Mouse (Mus musculus): Measurements from ENCODE around the gene Ccdc88b. TPM values are rescaled to one million over a fixed set of nuclear protein-coding genes. Genes with fewer than 3 reads are reported as not detected.
"Not testable (repeated sequence)": the region's sequence is repeated elsewhere in the genome, so short reads cannot be mapped to it uniquely, and the experiment has no call there.

Ccdc88b gene
- 1 to 10 TPM; 1.3 TPM for total RNA-seq (2021)

- intact Hi-C loops (cut with DNase I): no loop called here
- peak in 1 of 2 experiments; percentile 43 for DNase-seq (ENCODE audit: extremely low spot score in 1 of 2, low spot score in 2 of 2)
Measured at GRCm38 (mm10) chr19:6858031-6858430, at the start of gene Ccdc88b. TSS of gene Ccdc88b (minus strand) at chr19:6858211.

GRCm38 (mm10) chr19:6907094-6907493 lies 49.1 kb upstream of the Ccdc88b start:
- no peak for DNase-seq (ENCODE audit: extremely low spot score in 1 of 2, low spot score in 2 of 2)
- intact Hi-C loops (cut with DNase I): no loop called here

GRCm38 (mm10) chr19:6906199-6906598 lies 48.2 kb upstream of the Ccdc88b start:
- no peak for DNase-seq (ENCODE audit: extremely low spot score in 1 of 2, low spot score in 2 of 2)
- intact Hi-C loops (cut with DNase I): no loop called here

GRCm38 (mm10) chr19:6905498-6906159 lies 47.6 kb upstream of the Ccdc88b start:
- intact Hi-C loops (cut with DNase I): no loop called here
- no peak for DNase-seq (ENCODE audit: extremely low spot score in 1 of 2, low spot score in 2 of 2)

- no peak for DNase-seq (ENCODE audit: extremely low spot score in 1 of 2, low spot score in 2 of 2)
- intact Hi-C loops (cut with DNase I): no loop called here
Measured at GRCm38 (mm10) chr19:6904846-6905245, 46.8 kb upstream of the Ccdc88b start.

- no peak for DNase-seq (ENCODE audit: extremely low spot score in 1 of 2, low spot score in 2 of 2)
- intact Hi-C loops (cut with DNase I): no loop called here
Measured at GRCm38 (mm10) chr19:6903031-6903430, 45.0 kb upstream of the Ccdc88b start.

- intact Hi-C loops (cut with DNase I): no loop called here
- no peak for DNase-seq (ENCODE audit: extremely low spot score in 1 of 2, low spot score in 2 of 2)
Measured at GRCm38 (mm10) chr19:6899641-6900040, 41.6 kb upstream of the Ccdc88b start.

- DNase-seq (ENCODE audit: extremely low spot score in 1 of 2, low spot score in 2 of 2); intact Hi-C loops (cut with DNase I): not testable (repeated sequence)
Measured at GRCm38 (mm10) chr19:6895608-6896305, 37.7 kb upstream of the Ccdc88b start.

- no peak for DNase-seq (ENCODE audit: extremely low spot score in 1 of 2, low spot score in 2 of 2)
- intact Hi-C loops (cut with DNase I): no loop called here
Measured at GRCm38 (mm10) chr19:6893731-6894451, 35.9 kb upstream of the Ccdc88b start.

- DNase-seq (ENCODE audit: extremely low spot score in 1 of 2, low spot score in 2 of 2): no peak
- intact Hi-C loops (cut with DNase I): no loop called here
Measured at GRCm38 (mm10) chr19:6892512-6892911, 34.5 kb upstream of the Ccdc88b start.

- no peak for DNase-seq (ENCODE audit: extremely low spot score in 1 of 2, low spot score in 2 of 2)
- intact Hi-C loops (cut with DNase I): no loop called here
Measured at GRCm38 (mm10) chr19:6877965-6878364, 20.0 kb upstream of the Ccdc88b start.

GRCm38 (mm10) chr19:6876799-6877198 lies 18.8 kb upstream of the Ccdc88b start:
- intact Hi-C loops (cut with DNase I): no loop called here
- no peak for DNase-seq (ENCODE audit: extremely low spot score in 1 of 2, low spot score in 2 of 2)

- no peak for DNase-seq (ENCODE audit: extremely low spot score in 1 of 2, low spot score in 2 of 2)
- intact Hi-C loops (cut with DNase I): no loop called here
Measured at GRCm38 (mm10) chr19:6875834-6876233, 17.8 kb upstream of the Ccdc88b start.

- no peak for DNase-seq (ENCODE audit: extremely low spot score in 1 of 2, low spot score in 2 of 2)
- intact Hi-C loops (cut with DNase I): no loop called here
Measured at GRCm38 (mm10) chr19:6874257-6874656, 16.2 kb upstream of the Ccdc88b start.

GRCm38 (mm10) chr19:6872701-6873100 lies 14.7 kb upstream of the Ccdc88b start:
- intact Hi-C loops (cut with DNase I): no loop called here
- no peak for DNase-seq (ENCODE audit: extremely low spot score in 1 of 2, low spot score in 2 of 2)

- intact Hi-C loops (cut with DNase I): no loop called here
- no peak for DNase-seq (ENCODE audit: extremely low spot score in 1 of 2, low spot score in 2 of 2)
Measured at GRCm38 (mm10) chr19:6871574-6872271, 13.7 kb upstream of the Ccdc88b start.

GRCm38 (mm10) chr19:6869355-6869754 lies 11.3 kb upstream of the Ccdc88b start:
- intact Hi-C loops (cut with DNase I): no loop called here
- DNase-seq (ENCODE audit: extremely low spot score in 1 of 2, low spot score in 2 of 2): peak in 1 of 2 experiments; percentile 48

- intact Hi-C loops (cut with DNase I): no loop called here
- DNase-seq (ENCODE audit: extremely low spot score in 1 of 2, low spot score in 2 of 2): peak in 1 of 2 experiments; percentile 7
Measured at GRCm38 (mm10) chr19:6861451-6861850, 3.4 kb upstream of the Ccdc88b start.

- intact Hi-C loops (cut with DNase I): no loop called here
- DNase-seq (ENCODE audit: extremely low spot score in 1 of 2, low spot score in 2 of 2): peak in 1 of 2 experiments; percentile 13
Measured at GRCm38 (mm10) chr19:6860706-6861105, 2.7 kb upstream of the Ccdc88b start.

Data from left cerebral cortex, postnatal 10 days (tissue).